Mouse (Mus musculus) lung, postnatal 10 days (tissue): Measurements from ENCODE around the gene Frem3.
A peak's percentile ranks its signal among the peaks of the same experiment; 100 is the strongest.

Source experiments
- DNase-seq: peaks from one replicate; pipeline ENCODE4 v3.0.0; 2021

The Frem3 gene

DNA sequence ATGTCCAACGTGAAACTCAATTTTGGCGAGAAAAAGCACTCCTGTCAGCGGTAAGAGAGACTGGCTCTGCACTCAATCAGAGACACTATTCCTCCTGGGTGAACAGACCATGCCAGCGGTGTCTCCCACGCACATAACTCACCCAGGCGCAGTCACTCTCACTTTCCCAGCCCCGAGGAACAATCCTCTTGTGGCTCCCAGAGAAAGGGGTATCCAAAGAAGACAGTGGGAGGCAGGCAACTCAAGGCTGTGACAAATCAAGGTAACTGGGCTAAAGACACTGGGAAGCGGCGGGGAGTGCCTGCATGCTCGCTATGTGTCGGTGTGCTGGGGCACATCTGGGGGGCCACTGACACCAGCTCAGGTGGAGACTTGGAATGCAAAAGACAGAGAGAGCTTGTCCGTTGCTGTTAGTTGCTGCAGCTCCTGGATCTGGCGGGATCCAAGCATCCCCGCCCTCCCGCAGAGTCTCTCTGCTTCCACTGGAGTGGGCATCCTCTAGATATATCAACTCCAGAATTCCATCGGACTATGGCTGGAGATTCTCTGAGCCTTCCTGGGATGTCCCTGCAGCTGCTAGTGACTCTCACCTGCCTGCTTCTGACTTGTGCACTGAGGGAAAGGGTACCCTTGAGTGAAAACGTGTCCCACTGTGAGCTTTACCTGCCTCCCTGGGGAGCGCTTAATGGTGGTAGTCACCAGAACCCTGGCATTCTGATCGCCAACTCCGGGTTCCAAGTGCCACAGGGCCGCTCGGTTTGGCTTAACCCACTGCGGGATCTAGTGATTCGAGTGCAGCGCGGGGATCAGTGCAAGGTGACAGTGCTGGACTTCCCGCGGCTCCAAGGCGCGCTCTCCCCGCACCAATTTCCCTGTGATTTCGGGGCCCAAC is at the start of gene Frem3:
Frem3 (plus strand) TSS at position 532 of the 892 bp plus-strand sequence.
- no peak for DNase-seq

DNA sequence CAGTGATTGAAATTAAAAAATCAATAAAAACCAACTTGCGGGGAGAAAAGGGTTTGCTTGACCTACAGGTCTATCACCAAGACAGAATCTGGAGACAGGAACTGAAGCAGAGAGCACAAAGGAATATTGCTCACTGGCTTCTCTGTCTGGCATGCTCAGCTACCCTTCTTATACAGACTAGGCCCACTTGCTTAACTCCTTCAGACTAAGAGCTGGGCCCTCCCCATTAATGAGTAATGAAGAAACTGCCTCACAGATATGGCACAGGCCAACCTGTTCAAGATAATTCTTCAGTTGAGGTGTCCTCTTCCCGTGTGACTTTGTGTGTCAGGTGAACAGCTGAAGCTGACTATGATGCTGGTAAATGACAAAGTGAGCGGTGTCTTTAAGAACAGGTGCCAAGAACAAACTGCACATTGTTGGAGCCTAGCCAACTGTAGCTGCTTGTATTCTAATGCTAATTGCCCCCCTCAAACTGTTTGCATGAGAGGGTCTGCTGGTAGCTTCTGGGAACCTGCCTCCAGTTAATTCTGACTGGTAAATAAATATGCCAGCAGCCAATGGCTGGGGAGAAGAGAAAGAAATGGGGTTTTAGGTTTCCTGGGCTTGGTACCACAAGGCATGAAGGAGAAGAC is 46.6 kb upstream of the Frem3 start:
- no peak for DNase-seq

DNA sequence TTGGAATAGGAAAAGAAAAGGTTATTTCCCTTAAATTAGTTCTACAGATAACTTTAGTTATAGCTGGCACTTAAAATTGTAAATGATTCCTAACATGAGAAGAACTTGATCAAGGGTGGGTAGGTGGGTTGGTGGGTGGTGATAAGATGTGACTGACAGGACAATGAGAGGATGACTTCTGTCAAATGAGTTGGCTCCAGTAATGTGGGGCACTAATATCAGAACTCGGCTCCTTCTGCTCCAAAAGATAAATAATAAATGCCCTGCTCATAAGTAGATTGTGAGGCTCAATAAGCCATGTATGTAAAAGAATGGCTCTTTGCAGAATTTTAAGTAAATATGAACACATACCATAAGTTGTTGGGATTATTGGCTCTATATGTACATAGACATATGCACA is 43.4 kb upstream of the Frem3 start:
- no peak for DNase-seq

DNA sequence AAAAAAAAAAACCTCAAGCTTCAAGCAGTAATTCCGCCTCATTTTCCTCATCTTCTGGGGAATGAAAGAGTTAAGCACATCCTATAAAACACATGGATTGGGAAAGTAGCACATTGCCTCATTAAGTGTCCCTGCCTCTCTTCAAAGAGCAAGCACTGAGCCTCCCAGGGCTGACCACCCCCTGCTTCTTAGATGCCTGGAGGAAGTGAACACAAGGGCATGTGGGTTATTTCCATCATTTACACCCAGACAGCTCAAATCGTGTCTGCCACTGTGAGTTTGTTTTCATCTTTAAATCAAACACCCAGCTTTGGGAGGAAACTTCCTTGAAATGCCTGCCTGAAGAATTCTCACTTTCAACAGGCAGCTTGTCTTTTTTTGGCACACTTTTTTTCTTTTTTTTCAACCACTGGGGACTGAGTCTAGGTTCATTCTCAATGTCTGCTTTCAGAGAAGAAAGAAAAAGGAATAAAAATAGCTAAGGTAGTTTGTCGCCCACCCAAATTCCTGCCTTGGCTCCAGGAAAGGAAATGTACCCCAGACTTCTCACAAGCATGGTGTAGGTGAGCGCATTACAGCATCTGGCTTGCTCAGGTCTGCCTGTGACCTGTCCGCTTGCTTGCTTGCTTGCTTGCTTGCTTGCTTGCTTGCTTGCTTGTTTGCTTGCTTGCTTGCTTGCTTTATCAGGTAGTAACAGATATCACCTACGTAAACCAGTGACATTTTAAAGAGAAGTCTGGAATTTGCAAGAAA is 42.5 kb upstream of the Frem3 start:
- no peak for DNase-seq

DNA sequence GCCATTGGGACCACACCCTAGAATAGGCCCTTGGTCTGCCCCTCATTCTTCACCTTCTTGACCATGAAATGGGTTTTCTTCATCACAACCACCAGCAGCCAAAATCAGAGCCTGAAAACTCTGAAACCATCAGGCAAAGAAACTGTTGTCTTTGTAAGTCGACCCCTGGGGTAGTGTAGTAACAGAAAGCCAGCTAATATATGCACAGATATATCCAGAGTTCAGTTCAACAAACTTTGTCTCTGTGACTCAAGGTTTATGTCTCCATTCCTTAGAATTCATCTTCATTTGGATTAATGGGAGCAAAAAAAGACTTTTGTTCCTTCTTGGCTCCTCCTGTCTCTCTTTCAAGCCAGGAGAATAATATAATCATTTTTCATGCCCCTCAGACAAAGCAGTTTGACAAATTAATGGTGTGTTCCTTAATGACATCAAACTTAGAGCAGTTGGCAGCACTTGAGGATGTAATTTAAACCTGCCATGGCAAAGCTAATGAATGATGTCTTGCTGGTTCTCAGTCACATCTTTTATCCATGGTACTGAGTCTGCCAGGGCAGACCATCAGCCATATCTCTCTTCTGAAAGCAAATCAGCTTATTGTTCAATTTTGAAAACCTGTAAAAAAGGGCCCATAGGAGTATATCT is 38.3 kb upstream of the Frem3 start:
- no peak for DNase-seq

DNA sequence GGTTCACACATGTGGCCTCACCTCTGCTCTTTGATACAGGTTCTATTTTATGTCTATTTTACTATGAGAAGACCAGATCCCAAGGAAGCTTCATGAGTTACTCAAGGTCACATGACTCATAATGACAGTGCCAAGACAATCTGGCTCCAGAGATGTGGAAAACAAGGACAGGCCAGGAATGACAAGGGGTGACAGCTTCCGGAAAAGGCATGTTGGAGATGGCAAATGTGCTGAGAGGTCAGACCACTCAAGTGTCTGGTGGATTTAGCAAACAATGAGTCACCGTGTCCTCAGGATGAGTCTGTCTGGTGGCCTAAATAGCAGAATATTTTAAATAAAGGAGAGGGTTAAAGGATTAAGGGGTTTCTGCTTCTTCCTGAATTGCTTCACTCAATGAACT is 33.8 kb upstream of the Frem3 start:
- DNase-seq, result peak; percentile 19

DNA sequence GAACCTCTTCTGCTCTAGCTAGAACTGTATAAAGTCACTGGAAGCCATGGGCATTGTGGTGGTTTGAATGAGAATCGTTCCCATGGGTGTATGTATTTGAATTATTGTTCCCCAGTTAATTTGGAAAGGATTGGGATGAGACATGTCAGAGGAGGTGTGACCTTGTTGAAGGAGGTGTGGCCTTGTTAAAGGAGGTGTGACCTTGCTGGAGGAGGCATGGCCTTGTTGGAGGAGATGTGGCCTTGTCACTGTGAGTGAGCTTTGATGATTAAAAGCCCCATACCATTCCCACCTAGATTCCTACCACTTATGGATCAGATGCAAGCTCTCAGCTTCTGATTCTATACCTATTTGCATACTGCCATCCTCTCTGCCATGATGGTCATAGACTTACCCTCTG is 31.8 kb upstream of the Frem3 start:
- DNase-seq, result no peak

DNA sequence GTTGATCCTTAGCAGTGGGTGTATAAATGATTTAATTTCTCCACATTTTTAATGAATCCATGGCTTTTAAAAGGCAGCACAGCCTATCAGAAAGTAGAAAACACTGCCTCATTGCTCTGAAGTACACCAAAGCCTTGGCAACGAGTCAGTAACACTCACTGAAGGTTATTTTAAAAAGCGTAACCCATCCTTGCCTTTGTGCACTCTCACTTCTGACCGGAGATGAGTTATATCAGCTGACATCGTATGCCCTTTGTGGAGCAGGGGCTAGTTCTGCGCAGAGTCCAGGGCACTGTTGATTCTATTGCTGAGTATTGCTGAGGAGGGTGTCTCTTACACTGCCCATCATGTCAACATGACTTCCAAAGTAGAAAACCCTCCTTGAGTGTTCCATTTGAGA is 18.3 kb upstream of the Frem3 start:
- DNase-seq, result no peak

DNA sequence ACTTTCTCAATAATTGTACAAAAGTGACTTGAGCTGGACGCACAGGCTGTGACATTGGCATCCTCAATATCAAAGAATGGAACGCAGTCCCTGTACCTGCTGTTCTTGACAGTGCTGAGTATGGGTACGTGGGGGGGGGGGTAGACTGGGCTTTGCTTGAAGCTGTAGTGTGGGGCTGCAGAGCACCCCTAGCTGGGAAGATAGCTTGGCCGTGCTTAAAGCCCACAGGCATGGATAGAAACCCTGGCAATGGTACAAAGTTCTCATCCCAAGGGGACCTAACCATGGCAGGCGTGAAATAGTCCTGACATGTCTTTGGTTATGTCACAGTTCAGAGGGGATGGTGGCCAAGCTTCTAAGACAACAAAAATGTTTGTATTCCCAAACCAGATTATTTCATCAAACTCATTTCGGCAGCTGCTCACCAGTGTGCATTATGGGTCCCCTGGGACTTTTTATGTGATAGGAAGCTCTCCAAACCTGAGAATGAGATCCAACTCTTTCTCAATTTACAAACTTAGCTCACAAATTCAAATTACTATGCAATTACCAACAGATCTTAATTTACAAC is 10.2 kb upstream of the Frem3 start:
- no peak for DNase-seq

DNA sequence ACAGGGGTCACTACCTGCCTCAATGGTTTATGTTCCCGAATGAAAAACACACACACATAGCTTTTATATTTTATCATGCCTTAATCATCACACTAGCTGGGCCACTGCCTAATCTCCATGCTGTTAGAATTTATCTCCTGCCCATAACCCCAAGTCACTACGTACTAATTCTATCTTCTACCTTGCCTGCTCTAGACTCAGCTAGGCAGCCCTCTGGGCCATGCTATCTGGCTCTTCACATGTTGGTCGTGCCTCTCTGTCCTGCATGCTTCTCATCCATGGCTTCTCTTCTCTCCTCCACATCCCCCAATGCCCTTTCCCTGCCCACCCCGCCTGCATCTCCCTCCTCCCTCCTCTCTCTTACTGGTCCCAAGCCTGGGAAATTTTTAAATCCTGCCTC is 9.0 kb upstream of the Frem3 start:
- no peak for DNase-seq

DNA sequence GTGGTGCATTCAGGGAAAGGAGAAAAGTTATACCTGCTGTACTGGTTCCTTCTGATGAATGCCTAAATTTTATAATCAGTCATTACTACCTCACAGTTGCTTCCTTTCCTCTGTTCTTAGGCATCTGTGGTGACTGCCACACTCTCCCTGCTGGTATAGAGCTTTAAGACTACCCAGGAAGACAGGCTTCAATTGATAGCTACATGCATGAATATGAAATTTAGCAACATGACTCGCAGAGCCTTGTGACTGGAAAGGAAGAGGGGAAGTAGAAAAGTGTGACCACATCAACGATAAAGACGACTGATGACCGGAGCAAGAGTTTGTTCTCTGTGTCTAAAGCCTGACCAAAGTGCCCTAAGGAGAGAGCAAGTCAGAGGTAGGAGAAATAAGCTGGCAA is 3.8 kb upstream of the Frem3 start:
- DNase-seq, result no peak

DNA sequence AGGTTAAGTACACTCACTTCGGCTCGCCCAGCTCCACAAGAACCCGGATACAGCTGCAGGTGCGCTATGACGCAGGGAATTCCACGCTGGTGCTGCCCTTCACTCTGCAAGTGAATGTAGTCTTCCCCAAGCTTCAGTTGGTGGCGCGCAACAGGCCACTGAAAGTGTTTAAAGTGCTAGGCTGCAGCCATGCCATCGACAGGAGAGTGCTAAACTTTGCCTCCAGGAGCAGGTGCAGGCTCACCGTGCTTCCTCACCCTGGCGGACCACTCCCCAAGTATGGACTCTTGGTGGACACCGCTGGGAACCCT is 516 bp downstream of the Frem3 start:
- no peak for DNase-seq

DNA sequence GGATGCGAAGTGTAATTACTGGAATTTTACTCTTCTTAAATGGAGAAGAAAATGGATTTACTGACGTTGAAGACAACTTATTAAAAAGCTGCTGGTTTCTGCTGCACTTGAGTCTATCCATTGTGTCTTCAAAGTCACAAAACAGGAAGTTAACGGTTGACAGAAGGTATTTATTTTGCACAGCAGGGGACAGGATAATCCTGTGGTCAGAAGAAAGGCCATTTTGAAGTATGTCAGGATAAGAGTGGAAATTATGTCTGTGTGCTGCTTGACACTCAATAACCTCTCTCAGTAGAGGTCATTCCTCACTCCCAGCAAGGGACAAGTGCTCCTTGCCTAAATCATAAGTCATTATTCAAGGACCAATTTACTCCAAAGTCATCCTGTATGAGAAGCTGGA is 8.9 kb downstream of the Frem3 start:
- DNase-seq, result no peak

DNA sequence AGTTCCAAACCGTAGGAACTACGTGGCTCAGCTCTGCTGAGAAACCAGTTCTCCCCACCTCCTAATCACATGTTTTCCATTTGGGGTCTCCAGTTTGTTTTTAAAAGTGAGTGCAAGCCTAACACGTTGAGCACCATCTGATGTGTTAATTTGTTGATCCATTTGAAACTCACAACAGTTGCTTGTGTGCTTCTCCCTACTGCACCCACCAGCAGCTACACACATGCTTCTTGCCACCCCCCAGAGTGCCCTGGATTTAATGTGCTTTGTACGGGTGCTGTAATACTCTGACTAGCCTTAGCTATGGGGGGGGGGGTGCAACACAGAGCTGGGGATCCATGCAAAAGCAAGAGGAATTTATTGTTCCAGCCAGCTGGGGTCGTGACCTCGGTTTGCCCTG is 36.5 kb downstream of the Frem3 start:
- DNase-seq, result no peak

DNA sequence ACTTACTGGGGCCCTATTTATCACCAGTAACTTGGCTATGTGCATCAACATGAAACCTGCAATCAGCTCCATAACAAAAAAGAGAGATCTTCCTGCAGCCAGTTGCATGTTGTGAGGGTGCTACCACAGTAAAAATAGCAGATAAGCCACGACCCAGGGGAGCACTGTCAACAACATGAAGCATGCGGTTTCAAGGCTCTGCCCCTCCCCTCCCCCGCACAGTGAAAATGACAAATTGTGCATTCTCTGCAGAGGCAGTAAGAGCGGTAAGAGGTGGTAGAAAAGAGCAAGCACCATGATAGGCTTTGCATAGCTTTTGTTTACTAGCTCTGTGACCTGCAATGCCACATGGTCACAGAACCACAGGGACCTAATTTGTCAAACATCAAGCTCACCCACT is 46.8 kb downstream of the Frem3 start:
- no peak for DNase-seq

DNA sequence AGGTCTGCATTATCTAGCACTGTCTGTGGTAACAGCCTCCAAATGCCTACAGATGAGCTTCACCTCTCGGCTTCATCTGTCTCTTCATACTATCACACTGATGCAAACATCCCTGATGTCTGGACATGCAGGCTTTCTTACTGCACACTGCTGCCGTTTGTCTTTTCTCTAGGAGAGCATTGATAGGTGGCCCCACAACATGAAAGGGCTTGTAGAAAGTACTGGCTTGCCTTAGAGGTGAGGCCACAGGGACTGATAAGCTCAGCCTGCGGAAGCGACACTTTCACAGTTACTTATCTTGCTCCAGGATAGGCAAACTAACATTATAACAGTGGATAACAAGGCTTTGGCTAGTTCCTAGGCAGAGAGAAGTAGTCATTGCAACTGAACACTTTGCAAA is 50.2 kb downstream of the Frem3 start:
- no peak for DNase-seq

DNA sequence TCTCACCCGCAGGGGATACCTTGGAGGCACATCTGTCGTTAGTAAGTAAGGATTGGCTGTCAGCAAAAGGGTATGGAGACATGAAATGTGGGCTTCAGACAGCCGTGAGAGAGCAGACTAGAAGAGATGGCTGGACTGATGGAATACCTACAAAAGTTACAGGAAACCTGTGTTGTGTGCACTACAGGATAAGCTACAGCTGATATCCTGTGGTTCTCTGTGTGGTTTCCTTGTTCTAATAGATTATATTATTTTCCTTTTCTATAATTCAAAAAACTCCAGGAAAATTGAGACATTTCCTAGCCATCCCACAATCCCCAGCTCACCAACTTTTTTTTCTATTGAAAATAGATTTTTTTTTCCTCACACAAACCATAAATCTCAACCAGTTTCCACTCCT is 52.6 kb downstream of the Frem3 start:
- DNase-seq, result no peak

DNA sequence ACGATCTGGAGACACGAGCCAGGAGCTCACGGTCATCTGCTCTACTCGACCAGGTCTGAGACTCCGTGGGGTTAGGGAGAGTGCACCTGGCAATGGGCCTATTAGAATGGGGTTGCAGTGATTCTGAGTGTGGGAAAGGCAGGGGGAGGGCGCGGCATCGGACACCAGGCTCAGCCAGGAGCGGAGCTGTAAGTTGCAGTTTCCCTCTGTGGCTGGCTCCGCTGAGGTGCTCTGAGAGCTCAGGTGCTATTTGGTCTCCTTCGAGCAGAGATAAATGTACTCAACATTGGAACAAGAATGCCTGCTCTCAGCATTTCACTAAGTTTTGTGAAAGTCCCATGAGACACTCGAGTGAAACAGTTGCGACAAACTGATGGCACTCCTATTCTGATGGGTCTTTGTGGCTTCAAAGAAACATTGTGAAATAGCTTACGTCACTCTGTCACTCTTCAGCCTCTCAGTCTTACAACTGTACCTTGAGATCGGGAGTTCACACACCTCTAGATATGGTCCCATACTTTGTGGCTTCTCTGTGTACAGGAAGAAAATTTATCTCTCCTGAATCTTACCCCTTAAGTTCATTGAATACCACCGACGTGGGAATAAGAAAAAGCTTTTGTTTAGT is 58.5 kb downstream of the Frem3 start:
- DNase-seq, result peak; percentile 8

DNA sequence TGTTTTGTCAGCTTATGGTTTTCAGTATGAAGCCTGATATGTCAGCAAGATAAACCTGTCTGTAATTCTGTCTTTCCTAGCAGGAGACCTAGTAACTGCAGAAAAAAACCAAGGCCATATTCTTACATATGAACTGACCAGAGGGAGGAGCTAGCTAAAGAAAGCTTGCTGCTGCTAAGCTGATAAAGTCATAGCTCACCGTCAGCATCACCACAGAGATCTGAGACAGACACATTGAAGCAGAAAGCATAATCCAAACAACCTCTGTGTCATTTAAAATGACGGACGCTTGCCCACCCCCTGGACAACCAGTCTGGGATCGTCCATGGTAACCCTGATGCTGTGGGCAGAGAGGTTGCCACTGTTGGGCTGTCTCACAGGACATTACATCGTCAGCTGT is 71.7 kb downstream of the Frem3 start:
- DNase-seq, result no peak

DNA sequence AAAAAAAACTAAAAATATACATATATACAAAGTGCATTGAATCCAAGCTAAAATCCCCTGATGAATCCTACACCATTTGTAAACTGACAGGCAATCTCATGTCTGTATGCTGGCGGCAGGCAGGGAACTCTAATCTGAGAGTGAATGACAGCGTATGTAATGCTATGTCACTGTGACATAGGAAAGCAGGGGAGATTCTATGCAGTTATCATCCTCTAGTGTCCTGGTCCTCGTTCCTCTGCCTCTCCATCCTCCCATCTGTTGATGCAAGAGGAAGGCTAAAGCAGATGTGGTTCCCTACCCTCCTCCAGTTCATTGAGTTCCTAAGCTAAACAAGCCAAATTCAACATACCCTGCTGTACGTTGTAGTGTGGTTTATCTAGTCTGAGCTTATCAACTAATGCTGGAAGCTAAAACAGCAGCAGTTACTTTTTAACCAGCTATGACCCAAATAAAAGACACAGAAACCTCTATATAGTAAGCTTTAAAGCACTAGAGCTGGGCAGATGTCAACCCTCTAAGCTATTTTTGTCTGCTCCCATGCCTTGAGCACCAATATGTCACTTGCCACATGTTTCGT is 73.0 kb downstream of the Frem3 start:
- DNase-seq, result no peak

DNA sequence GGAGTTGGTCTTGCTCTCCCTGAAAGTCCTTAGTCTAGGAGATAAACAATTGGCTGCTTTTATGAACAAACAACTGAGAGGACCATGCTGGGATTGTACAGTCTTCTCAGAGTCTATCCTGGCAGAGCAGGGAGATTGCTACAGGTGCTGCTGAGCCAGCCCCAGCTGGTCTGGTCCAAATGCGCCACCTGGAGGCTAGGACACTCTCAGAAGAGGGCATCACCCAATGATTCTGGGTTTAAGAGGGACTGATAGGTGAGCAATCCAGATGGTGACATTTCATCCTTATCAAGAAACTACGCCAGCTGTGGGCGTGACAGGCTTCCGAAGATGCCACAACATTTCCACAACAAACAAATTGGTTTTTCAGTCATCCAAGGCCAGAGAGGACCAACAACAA is 77.3 kb downstream of the Frem3 start:
- peak; percentile 65 for DNase-seq

DNA sequence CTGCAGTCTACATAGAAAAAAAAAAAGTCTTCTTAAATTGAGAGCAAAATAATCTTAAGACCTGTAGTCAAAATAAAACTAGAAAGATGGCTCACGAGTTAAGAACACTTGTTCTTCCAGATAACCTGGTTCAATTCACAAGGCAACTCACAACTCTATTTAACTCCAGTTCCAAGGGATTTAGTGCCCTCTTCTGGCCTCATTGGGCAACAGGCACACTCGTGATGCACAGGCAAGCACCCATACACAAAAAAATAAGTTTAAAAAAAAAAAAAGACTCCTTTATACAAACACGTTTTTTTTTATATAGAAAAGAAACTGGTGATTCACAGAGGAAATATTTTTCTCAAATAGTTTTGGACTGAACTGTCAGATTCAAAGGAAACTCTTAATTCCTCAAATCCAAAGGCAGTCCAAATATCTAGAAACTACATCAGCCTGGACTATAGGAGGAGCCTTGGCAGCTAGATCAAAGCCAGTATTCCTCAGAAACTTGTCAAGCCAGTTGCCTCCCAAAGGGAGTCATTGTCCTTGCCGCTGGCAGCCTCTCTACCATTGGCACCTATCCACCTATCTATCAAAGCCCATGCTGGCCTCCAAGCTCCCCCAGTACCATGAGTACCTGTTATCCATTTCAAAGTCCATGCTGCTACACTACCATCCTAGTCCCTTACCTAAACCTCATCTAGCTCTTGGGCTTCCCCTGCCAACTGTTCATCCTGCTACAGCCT is 100.0 kb downstream of the Frem3 start:
- peak; percentile 9 for DNase-seq
